Mouse (Mus musculus) CH12.LX (cell line): Measurements from ENCODE around the gene Drap1. TPM values are rescaled to one million over a fixed set of nuclear protein-coding genes. Genes with fewer than 3 reads are reported as not detected.
A peak's percentile ranks its signal among the peaks of the same experiment; 100 is the strongest.
"Not testable (repeated sequence)": the region's sequence is repeated elsewhere in the genome, so short reads cannot be mapped to it uniquely, and the experiment has no call there.

Experiments used
- DNase-seq: peaks from one replicate; pipeline ENCODE4 v3.0.0-alpha.2; 2013; ENCODE audit errors: extremely low read depth
- H3K27ac ChIP-seq: 2 replicates; pipeline ENCODE4 v1.5.1; 2012; ENCODE audit warnings: low read depth, mild to moderate bottlenecking, control low read depth, moderate library complexity; ENCODE audit not compliant: insufficient read depth
- H3K27me3 ChIP-seq: replicated peaks from 2 replicates; pipeline ENCODE3; 2012; ENCODE audit warnings: inconsistent platforms
- H3K36me3 ChIP-seq, 2 experiments: replicated peaks in 1 of 2; 2 replicates each; pipeline versions ENCODE3 to v1.6.1; 2012; ENCODE audit warnings: inconsistent platforms in 1 of 2, low read length in 1 of 2, mild to moderate bottlenecking in 1 of 2, mixed read lengths in 1 of 2, moderate library complexity in 1 of 2; ENCODE audit not compliant: control insufficient read depth in 1 of 2, insufficient read depth in 1 of 2
- H3K4me1 ChIP-seq, 2 experiments: 2 replicates each; pipeline ENCODE4 v1.6.1; 2012; ENCODE audit warnings: inconsistent platforms in 1 of 2, moderate library complexity in 1 of 2; ENCODE audit not compliant: insufficient read depth in 2 of 2, control insufficient read depth in 1 of 2
- H3K4me2 ChIP-seq: 2 replicates; pipeline ENCODE4 v1.6.1; 2012; ENCODE audit warnings: low read depth, mild to moderate bottlenecking, control low read depth; ENCODE audit not compliant: poor library complexity, insufficient read depth, severe bottlenecking
- H3K4me3 ChIP-seq, 3 experiments: fragments of 150-350 bp in 1 of 3; sonication (generic) in 1 of 3; replicated peaks in 1 of 3; 2 replicates each; pipeline versions ENCODE3 to v1.5.1; 2011 to 2012; ENCODE audit warnings: low read depth in 2 of 3, low read length in 2 of 3, mild to moderate bottlenecking in 2 of 3, moderate library complexity in 2 of 3, control low read depth in 1 of 3, improper control_type of control experiment in 1 of 3, inconsistent platforms in 1 of 3, mixed read lengths in 1 of 3; ENCODE audit not compliant: poor library complexity in 1 of 3
- H3K79me2 ChIP-seq: replicated peaks from 2 replicates; pipeline ENCODE4 v1.6.1; 2012; ENCODE audit warnings: mild to moderate bottlenecking, moderate library complexity; ENCODE audit not compliant: control insufficient read depth, poor library complexity, insufficient read depth, severe bottlenecking; ENCODE audit errors: extremely low read depth
- H3K9ac ChIP-seq: 2 replicates; pipeline ENCODE4 v1.6.1; 2012; ENCODE audit warnings: low read depth, mild to moderate bottlenecking, control low read depth, moderate library complexity; ENCODE audit not compliant: insufficient read depth
- H3K9me3 ChIP-seq: replicated peaks from 2 replicates; pipeline ENCODE3; 2012; ENCODE audit warnings: low read length, inconsistent platforms, mixed read lengths
- CHD1 ChIP-seq: IDR thresholded peaks from 2 replicates; pipeline ENCODE4 v1.6.1; 2012; ENCODE audit warnings: low read depth, low read length, improper control_type of control experiment, inconsistent platforms
- CTCF ChIP-seq, 2 experiments: IDR thresholded peaks in 1 of 2; conservative IDR thresholded peaks in 1 of 2; 2 replicates each; pipeline ENCODE4 v1.5.1; 2011 to 2012; ENCODE audit warnings: low read depth in 2 of 2, low read length in 2 of 2, improper control_type of control experiment in 1 of 2, inconsistent platforms in 1 of 2, mild to moderate bottlenecking in 1 of 2, moderate library complexity in 1 of 2
- HCFC1 ChIP-seq: IDR thresholded peaks from 2 replicates; pipeline ENCODE4 v1.6.1; 2012; ENCODE audit warnings: low read depth, mild to moderate bottlenecking, inconsistent platforms, low read length, improper control_type of control experiment
- IRF4 ChIP-seq: IDR thresholded peaks from 2 replicates; pipeline ENCODE4 v1.6.1; 2014; ENCODE audit warnings: low read depth, mild to moderate bottlenecking, inconsistent platforms, low read length, improper control_type of control experiment
- MXI1 ChIP-seq: IDR thresholded peaks from 2 replicates; pipeline ENCODE4 v1.6.1; 2011; ENCODE audit warnings: mild to moderate bottlenecking, low read depth, low read length, improper control_type of control experiment
- MYC ChIP-seq: IDR thresholded peaks from 2 replicates; pipeline ENCODE4 v1.6.1; 2011; ENCODE audit warnings: low read depth, mild to moderate bottlenecking, improper control_type of control experiment, low read length
- NELFE ChIP-seq: IDR thresholded peaks from 2 replicates; pipeline ENCODE4 v1.6.1; 2011; ENCODE audit warnings: low read depth, low read length, improper control_type of control experiment
- NRF1 ChIP-seq: IDR thresholded peaks from 2 replicates; pipeline ENCODE4 v1.6.1; 2014; ENCODE audit warnings: low read depth, mild to moderate bottlenecking, inconsistent platforms, low read length, improper control_type of control experiment, moderate library complexity
- RAD21 ChIP-seq: IDR thresholded peaks from 2 replicates; pipeline ENCODE4 v1.6.1; 2011; ENCODE audit warnings: low read depth, mild to moderate bottlenecking, low read length, improper control_type of control experiment, moderate library complexity
- RCOR1 ChIP-seq: conservative IDR thresholded peaks from 2 replicates; pipeline ENCODE4 v1.6.1; 2012; ENCODE audit warnings: low read depth, mild to moderate bottlenecking, inconsistent platforms, low read length, improper control_type of control experiment
- SIN3A ChIP-seq: IDR thresholded peaks from 2 replicates; pipeline ENCODE4 v1.6.1; 2012; ENCODE audit warnings: low read length, improper control_type of control experiment, inconsistent platforms
- SMC3 ChIP-seq: IDR thresholded peaks from 2 replicates; pipeline ENCODE4 v1.6.1; 2011; ENCODE audit warnings: low read depth, low read length, improper control_type of control experiment
- TBP ChIP-seq: conservative IDR thresholded peaks from 2 replicates; pipeline ENCODE4 v1.6.1; 2011; ENCODE audit warnings: low read depth, low read length, improper control_type of control experiment
- UBTF ChIP-seq: IDR thresholded peaks from 2 replicates; pipeline ENCODE4 v1.6.1; 2012; ENCODE audit warnings: low read depth, mild to moderate bottlenecking, inconsistent platforms, low read length, improper control_type of control experiment, moderate library complexity
- dilution Hi-C: fragments of 300-500 bp; cut with MboI; formaldehyde crosslinking; loops from 2 replicates; pipeline ENCODE4 v1.14.3; 2020; ENCODE audit warnings: low sequenced_read_pairs; ENCODE audit not compliant: extremely low pct_unique_long_range_greater_than_20kb, extremely low pct_ligation_motif_present
- in situ Hi-C: fragments of 300-500 bp; cut with MboI; formaldehyde crosslinking; loops from 3 replicates; pipeline ENCODE4 v1.14.3; 2019; ENCODE audit warnings: low sequenced_read_pairs, low pct_ligation_motif_present, low pct_unique_long_range_greater_than_20kb, mixed read lengths
- polyA plus RNA-seq: library from polyadenylated mRNA; unstranded; fragments of >175 nt; gene quantifications from 2 replicates; pipeline ENCODE4 v1.2.1, GENCODE M21; 2012; ENCODE audit warnings: low read depth; ENCODE audit not compliant: insufficient read length
- total RNA-seq, 2 experiments: library from RNA; depleted of rRNA; stranded (reverse); fragments of 300-350 nt in 1 of 2; fragments of >200 nt in 1 of 2; gene quantifications; 2 replicates each; pipeline ENCODE4 v1.2.3; 2012 to 2014

Drap1 gene
- total and polyA plus RNA-seq, 3 experiments, result 73.3 to 180 (median 143) TPM

GRCm38 (mm10) chr19:5407133-5407532, 17.6 kb downstream of the Drap1 start:
- Histone ChIP-seq H3K27me3 (no peaks in the 10 kb centered on the region), H3K9ac (peak overlapping the region; percentile 65), H3K4me2 (0 out of 2 replicates have a peak overlapping the region, but pooled peaks have one; percentile 24), H3K9me3 (no peaks in the 10 kb centered on the region), H3K27ac (peak overlapping the region; percentile 71), H3K36me3 (peaks cover 0 to 6% of the 10 kb centered on the region in 2 experiments), H3K4me1 (peaks cover 9 to 26% of the 10 kb centered on the region in 2 experiments; a peak in 3 of 4 replicates), H3K4me3 (peak overlapping the region; percentile 63 to 83 (median 75)), H3K79me2 (no peaks in the 10 kb centered on the region)
- in situ Hi-C loops (no loop called here), dilution Hi-C loops (no loop called here)
- TF ChIP-seq SMC3 (peak; percentile 41), MXI1 (peak; percentile 21), CHD1 (0 out of 2 replicates have a peak, but pooled peaks have one; percentile 28), RCOR1 (no peak), RAD21 (peak; percentile 37), MYC (0 out of 2 replicates have a peak, but pooled peaks have one; percentile 14), HCFC1 (peak; percentile 14; the same call in 1 of the 2 replicates), IRF4 (no peak), UBTF (no peak), CTCF (conservative IDR thresholded peaks at IDR 0.05 in 1 of 2, IDR thresholded peaks at IDR 0.05 in 1 of 2; ENCODE audit: low read depth in 2 of 2, low read length in 2 of 2) (peak; percentile 52 to 68)
- DNase-seq, result peak; percentile 83

- peak overlapping the region; percentile 64 for H3K9ac ChIP-seq
- in situ Hi-C loops, H3K27me3 ChIP-seq, H3K36me3 ChIP-seq, H3K79me2 ChIP-seq, dilution Hi-C loops, H3K4me2 ChIP-seq, H3K9me3 ChIP-seq: not testable (repeated sequence)
- TF ChIP-seq CTCF (conservative IDR thresholded peaks at IDR 0.05 in 1 of 2, IDR thresholded peaks at IDR 0.05 in 1 of 2; ENCODE audit: low read depth in 2 of 2, low read length in 2 of 2), result peak in 1 of 2 experiments; percentile 24; a peak in 1 of 4 replicates
- 0 out of 2 replicates have a peak, but pooled peaks have one; percentile 10 for TF ChIP-seq NELFE
- peak; percentile 72 for TF ChIP-seq NRF1
- peak; percentile 48; the same call in 1 of the 2 replicates for TF ChIP-seq SIN3A
- TF ChIP-seq RAD21, result peak; percentile 5; the same call in 1 of the 2 replicates
- TF ChIP-seq TBP, result 0 out of 2 replicates have a peak, but pooled peaks have one; percentile 38
- H3K4me3 ChIP-seq, result peak overlapping the region; percentile 63 to 83 (median 75)
- peak overlapping the region; percentile 71 for H3K27ac ChIP-seq
- DNase-seq, result peak; percentile 67
- H3K4me1 ChIP-seq, result peaks cover 6 to 26% of the 10 kb centered on the region in 2 experiments; a peak in 3 of 4 replicates
Observed at GRCm38 (mm10) chr19:5406531-5407126, 18.1 kb downstream of the Drap1 start.
